Mouse (Mus musculus) layer of hippocampus, postnatal 10 days (tissue): Measurements from ENCODE around the gene Arpp19. TPM values are rescaled to one million over a fixed set of nuclear protein-coding genes. Genes with fewer than 3 reads are reported as not detected.

Experiments
- DNase-seq, 2 experiments: peaks; one replicate each; pipeline ENCODE4 v3.0.0; 2021; ENCODE audit warnings: low spot score in 2 of 2
- long read RNA-seq: library from polyadenylated mRNA; stranded (forward); transcript quantifications from one replicate; pipeline ENCODE4 v2.0.0, GENCODE M21; 2023
- total RNA-seq, 2 experiments: library from RNA; stranded (reverse); gene quantifications; 2 replicates each; pipeline ENCODE4 v1.2.3; 2021

The Arpp19 gene
- 100 to 1,000 TPM; 188 to 198 TPM for total RNA-seq
- long read RNA-seq, full-length matches to known transcripts: 186 of 207 reads
- long read RNA-seq, partial matches to known transcripts: 0 of 207 reads
- long read RNA-seq, other reads (novel, unspliced or antisense): 21 of 207 reads

- peak; percentile 75 to 84 for DNase-seq
Measured at GRCm38 (mm10) chr9:75037451-75038356, at the start of gene Arpp19. Gene Arpp19, plus strand, starts transcription at chr9:75037614.

DNA sequence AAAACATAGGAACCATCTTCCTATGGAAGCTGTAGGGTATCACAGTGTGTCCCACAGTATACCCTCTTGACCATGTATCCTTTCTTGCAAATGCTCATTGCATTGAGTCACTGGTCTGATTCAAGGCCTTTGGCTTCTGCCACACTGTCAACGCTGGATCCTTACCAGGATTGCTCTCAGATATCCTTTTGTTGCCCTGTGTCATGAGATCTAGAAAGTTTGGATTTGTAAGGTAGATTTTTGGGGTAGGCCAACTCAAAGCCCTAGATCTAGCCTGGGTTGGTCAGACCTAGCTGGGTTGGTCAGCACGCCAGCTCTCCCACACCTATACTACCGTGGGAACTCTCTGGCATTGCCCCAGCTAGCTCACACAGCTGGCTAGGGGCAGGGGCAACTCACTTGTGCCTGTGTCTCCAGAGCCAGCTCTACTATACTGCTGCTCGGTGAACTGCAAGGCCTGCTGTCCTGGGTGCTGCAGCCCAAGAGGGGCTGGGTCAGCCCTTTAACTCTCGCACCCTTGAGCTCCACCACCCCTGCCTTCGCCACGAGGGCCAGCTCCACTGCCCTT is 48.4 kb upstream of the Arpp19 start:
- DNase-seq: no peak

GRCm38 (mm10) chr9:74989990-74990389 is 47.4 kb upstream of the Arpp19 start:
- no peak for DNase-seq

DNA sequence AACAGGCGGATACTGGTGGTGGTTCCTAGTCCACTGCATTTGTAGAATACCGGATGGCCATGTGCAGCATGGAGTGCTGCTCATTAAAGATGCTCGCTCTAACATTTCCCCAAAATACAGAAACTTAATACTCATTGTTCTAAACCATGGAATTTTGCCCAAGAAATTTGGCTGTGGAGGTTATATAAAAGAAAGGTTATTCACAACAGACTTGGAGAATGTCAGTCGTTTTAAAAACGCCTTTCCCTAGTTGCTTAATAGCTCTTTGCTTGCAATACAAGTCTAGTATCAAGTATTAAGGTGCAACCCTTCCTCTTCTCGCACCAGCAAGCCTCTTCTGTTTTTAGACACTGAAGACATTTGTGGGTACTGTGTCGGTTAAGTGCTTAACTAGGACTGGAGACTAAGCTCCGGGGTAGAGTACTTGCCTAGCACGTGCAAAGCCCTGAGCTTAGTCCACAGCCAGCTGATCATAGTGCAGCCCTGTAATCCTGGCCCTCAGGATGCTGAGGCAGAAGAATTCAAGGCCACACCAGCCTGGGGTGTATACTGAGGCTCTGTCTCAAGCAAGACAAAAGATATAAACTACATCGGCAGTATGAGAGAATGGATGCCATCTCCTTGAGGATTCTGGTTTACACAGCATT is 42.7 kb upstream of the Arpp19 start:
- no peak for DNase-seq

GRCm38 (mm10) chr9:74996349-74996748 is 41.1 kb upstream of the Arpp19 start:
- DNase-seq: no peak

GRCm38 (mm10) chr9:74997976-74998375 is 39.4 kb upstream of the Arpp19 start:
- no peak for DNase-seq

- no peak for DNase-seq
Measured at GRCm38 (mm10) chr9:75001006-75001405, 36.4 kb upstream of the Arpp19 start.

DNA sequence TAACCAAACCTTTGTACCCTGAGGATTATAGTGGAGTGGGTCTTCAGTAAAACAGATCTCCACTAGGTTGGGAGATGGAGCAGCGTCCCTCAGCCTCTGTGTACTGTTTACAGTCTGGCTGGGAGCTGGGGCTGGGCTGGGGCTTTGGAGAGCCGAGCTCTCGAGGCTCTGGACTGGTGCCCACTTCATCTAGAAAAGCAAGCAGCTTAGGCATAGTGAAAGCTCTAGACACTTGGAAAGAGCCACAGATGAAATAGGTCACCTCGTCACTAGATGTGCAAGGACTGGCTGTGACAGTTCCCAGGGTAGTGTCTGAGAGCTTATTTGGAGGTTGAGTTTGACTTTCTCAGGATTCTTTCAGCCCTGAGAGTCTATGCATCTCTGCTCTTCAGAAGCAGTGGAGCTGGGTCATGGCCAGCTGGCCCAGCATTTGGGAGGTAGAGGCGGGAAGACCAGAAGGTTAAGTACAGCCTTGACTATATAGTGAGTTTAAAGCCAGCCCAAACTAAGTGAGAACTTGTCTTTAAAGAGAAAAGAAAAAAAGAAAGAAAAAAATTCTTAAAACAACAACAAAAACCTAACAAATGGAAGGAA is 35.7 kb upstream of the Arpp19 start:
- peak; percentile 31 to 45 for DNase-seq

- no peak for DNase-seq
Measured at GRCm38 (mm10) chr9:75002262-75002661, 35.2 kb upstream of the Arpp19 start.

- no peak for DNase-seq
Measured at GRCm38 (mm10) chr9:75004203-75004602, 33.2 kb upstream of the Arpp19 start.

- DNase-seq: no peak
Measured at GRCm38 (mm10) chr9:75016591-75016990, 20.8 kb upstream of the Arpp19 start.

- no peak for DNase-seq
Measured at GRCm38 (mm10) chr9:75019181-75019580, 18.2 kb upstream of the Arpp19 start.

DNA sequence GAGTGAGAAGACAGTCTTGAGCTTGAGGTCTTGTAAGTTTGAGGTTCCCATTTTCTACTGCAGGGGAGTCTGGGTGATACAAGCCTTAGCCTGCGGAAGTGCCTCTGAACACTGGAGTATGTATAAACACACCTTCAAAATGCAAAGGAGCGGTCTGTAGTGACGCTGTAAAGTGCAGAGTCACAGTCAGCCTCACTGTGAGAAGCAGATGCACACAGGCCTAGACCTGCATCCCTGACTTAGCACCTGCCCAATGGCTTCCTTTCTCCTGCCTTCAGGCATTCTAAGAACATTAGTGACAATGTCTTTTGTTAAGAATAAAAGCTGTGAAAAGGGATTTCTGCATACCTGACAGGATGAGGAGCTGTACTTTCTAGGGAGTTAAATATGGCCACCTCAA is 17.8 kb upstream of the Arpp19 start:
- no peak for DNase-seq

DNA sequence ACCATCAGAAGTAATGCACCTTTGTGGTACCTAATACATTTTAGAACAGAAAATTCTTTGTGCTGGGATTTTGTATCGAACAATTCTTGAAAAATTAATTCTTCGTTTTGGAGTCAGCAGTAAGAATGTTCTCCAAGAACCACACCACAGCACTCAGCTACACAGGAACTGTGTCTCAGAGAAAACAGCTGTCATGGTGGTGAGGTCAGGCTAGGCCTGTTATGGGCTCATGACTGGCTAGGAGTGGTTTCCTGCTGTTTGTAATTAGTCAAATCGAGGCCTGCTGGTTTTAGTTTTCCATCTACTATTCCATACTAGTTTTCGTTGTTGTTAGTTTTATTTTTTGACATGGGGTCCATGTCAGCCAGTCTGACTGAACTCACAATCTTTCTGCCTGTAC is 16.9 kb upstream of the Arpp19 start:
- no peak for DNase-seq

GRCm38 (mm10) chr9:75022546-75022945 is 14.9 kb upstream of the Arpp19 start:
- DNase-seq: no peak

DNA sequence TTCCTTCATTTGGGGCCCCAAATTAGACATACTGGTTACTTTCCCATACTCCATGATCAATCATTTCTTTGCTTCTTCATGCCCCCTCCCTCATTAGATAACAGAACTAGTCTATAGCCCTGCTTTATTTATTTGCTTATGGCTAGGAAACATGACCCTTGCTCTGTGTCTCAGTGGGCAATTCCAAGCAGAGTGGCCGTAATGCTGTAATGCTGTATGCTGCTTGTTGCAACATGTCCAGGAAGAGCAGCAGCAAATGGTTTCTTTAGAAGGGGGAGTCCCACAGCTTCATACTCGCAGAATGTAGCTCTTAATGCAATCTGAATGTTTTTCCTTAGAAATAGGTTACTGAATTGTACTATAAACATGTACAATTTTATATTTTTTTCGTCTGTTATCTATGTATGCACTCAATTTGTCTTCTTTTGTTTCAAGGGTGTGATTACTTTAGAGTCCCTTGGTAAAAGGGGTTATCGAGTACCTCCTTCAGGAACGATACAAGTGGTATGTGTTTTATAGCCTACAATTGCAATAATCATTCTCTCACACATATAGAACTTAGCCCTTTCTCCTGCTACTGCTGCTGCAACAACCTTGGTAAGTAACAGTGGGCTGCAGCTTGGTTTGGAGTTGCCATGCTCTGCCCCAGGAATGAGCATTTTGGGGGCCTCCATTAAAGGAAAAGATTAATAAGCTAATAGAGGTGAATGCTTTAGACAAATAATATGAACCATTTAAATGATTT is 14.1 kb upstream of the Arpp19 start:
- DNase-seq: no peak

GRCm38 (mm10) chr9:75024089-75024488 is 13.3 kb upstream of the Arpp19 start:
- no peak for DNase-seq

DNA sequence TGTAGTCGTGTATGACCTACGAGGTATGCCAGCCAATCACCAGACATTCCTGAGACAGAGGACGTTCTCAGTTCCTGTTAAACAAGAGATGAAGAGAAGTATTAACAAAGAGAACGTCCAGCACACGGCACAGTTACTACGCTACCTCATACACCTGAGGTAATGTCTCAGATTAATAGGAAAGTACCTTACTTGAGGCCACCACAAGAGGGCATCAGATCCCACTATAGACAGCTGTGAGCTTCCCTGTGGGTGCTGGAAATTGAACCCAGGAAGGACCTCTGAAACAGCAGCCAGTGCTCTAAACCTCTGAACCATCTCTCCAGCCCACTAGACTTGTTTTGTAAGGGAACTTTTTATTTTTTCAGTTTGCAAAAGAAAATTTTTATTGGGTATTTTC is 11.7 kb upstream of the Arpp19 start:
- no peak for DNase-seq

- no peak for DNase-seq
Measured at GRCm38 (mm10) chr9:75032408-75032807, 5.0 kb upstream of the Arpp19 start.

DNA sequence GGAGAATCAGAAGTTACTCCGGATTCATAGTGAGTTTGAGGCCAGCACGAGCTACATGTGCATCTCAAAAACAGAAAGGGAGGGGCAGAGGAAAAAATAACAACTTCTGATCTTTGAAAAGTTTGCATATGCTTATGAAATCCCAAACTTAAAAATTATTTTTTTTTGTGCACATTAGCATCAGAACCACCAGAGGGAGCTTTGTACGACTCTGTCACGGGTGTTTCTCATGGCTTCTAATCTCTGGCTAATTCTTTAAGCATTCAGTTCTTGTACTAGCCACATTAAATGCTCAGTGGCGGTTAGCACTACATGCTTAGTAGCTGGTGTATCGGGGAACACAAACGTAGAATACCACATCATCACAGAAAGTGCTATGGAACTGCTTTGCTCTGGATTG is 4.3 kb upstream of the Arpp19 start:
- DNase-seq: no peak

DNA sequence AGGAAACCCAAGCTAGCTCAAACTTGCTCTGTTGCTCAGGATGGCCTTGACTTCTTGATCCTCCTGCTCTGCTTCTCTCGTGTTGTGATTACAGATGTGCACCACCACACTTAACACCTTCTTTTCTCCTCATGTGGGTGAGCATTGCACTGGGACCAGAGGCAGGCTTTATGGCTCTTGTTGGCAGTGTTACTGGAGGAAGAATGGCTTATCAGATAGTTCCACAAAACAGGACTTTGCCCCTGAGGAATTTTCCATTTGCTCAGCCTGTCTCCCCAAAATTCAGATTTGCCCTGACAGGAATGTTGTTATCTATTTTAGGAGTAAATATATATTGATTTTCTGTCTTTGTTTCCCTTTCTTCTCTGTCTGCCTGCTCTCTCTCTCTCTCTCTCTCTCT is 2.7 kb upstream of the Arpp19 start:
- no peak for DNase-seq
